Mouse (Mus musculus) heart, adult 10 weeks (tissue): ENCODE results near the gene Ogfod2. TPM values are rescaled to one million over a fixed set of nuclear protein-coding genes. Genes with fewer than 3 reads are reported as not detected.

Source experiments
- polyA plus RNA-seq: library from polyadenylated mRNA; stranded (reverse); fragments of 350-450 nt; fragmentation: Illumina TruSeq; extraction: RNeasy Lipid Tissue Mini Kit (QIAGEN cat#74804); gene quantifications from one replicate; pipeline ENCODE4 v1.2.3, GENCODE M21; 2014; ENCODE audit warnings: low read depth, low replicate concordance

The Ogfod2 gene
- polyA plus RNA-seq = 23.0 TPM

GRCm38 (mm10) chr5:124111742-124112497 is at the start of gene Ogfod2:
TSS of gene Ogfod2 (plus strand) at chr5:124112297.

GRCm38 (mm10) chr5:124095596-124096232 is 16.4 kb upstream of the Ogfod2 start, which contains the start of gene Abcb9:
TSS of gene Abcb9 (minus strand) at chr5:124095798.

GRCm38 (mm10) chr5:124115990-124116845 is 4.1 kb downstream of the Ogfod2 start, which contains the start of gene Arl6ip4:
TSS of gene Arl6ip4 (plus strand) at chr5:124116089.

Other genes starting within 250 kb of the Ogfod2 start
- not detected for gene Hcar2, start 246.8 kb upstream of the Ogfod2 start, polyA plus RNA-seq
- gene Hcar1, start 232.3 kb upstream of the Ogfod2 start, polyA plus RNA-seq = 0.34 TPM
- 58.8 TPM for gene Denr, start 205.1 kb upstream of the Ogfod2 start, polyA plus RNA-seq
- 1.0 TPM for gene Gm43518, start 184.9 kb upstream of the Ogfod2 start, polyA plus RNA-seq
- 5.4 TPM for gene Ccdc62, start 181.6 kb upstream of the Ogfod2 start, polyA plus RNA-seq
- 11.0 TPM for gene Hip1r, start 138.7 kb upstream of the Ogfod2 start, polyA plus RNA-seq
- 17.6 TPM for gene Vps37b, start 80.0 kb upstream of the Ogfod2 start, polyA plus RNA-seq
- 8.5 TPM for gene Abcb9, start 16.5 kb upstream of the Ogfod2 start, polyA plus RNA-seq
- gene Arl6ip4, start 3.8 kb downstream of the Ogfod2 start, polyA plus RNA-seq = 34.7 TPM
- gene Pitpnm2, start 137.5 kb downstream of the Ogfod2 start, polyA plus RNA-seq = 30.2 TPM
- 4.4 TPM for gene Mphosph9, start 215.7 kb downstream of the Ogfod2 start, polyA plus RNA-seq
- gene 2810006K23Rik, start 215.8 kb downstream of the Ogfod2 start, polyA plus RNA-seq = 19.7 TPM